11 mouse cellular contexts compared by ENCODE assay signal in genomic region chr3:143743649-143744048, GRCm38 (mm10).
DNase-seq lines count a peak whose midpoint lies in the region; ATAC-seq and TF ChIP-seq lines count a peak whose summit lies in the region.
"Had no signal": no experiment of that assay in that cellular context is flagged by ENCODE, and none has a peak within 500 bp of the region (broad histone marks: within the 10 kb centered on the region; RNA-seq: fewer than 3 reads in every experiment).

No protein-coding gene starts in this region.

- no peaks in the 10 kb centered on the region for H3K36me3 ChIP-seq in forebrain, embryonic 14.5 days (ENCODE audit: control insufficient read depth, insufficient read depth, low read length)
- no peaks in the 10 kb centered on the region for H3K36me3 ChIP-seq in forebrain, embryonic 15.5 days
- H3K36me3 ChIP-seq in limb, embryonic 12.5 days = no peaks in the 10 kb centered on the region
- no peaks in the 10 kb centered on the region for H3K36me3 ChIP-seq in midbrain, embryonic 13.5 days
- H3K36me3 ChIP-seq: heart, embryonic 12.5 days; midbrain, embryonic 15.5 days; neural tube, embryonic 15.5 days had no signal

- WGBS in forebrain, embryonic 14.5 days = 67% methylated on average over 7 of the region's 7 CpGs
- 53% methylated on average over 7 of the region's 7 CpGs for WGBS in forebrain, embryonic 15.5 days
- 61% methylated on average over 7 of the region's 7 CpGs for WGBS in limb, embryonic 12.5 days
- WGBS in midbrain, embryonic 13.5 days = 74% methylated on average over 7 of the region's 7 CpGs

- POLR2A ChIA-PET in Patski (lab: Charles Lee) = interaction anchor here (1.7 kb wide), 1 partner anchor 461 kb away, joined by 6 read pairs; the partner anchor contains the start of gene Lmo4

- H3K27ac ChIP-seq in forebrain, embryonic 14.5 days (ENCODE audit: low read depth, low read length) = no peak overlapping the region
- no peak overlapping the region for H3K27ac ChIP-seq in forebrain, embryonic 15.5 days (replicated peaks)
- peak overlapping the region; percentile 51; the same call in 1 of the 2 replicates for H3K27ac ChIP-seq in layer of hippocampus, adult 2 months
- no peak overlapping the region for H3K27ac ChIP-seq in limb, embryonic 12.5 days
- H3K27ac ChIP-seq in midbrain, embryonic 13.5 days = no peak overlapping the region
- H3K27ac ChIP-seq: midbrain, embryonic 15.5 days; neural tube, embryonic 15.5 days had no signal

- H3K4me1 ChIP-seq in forebrain, embryonic 14.5 days (ENCODE audit: control insufficient read depth, insufficient read depth, low read length) = no peaks in the 10 kb centered on the region
- H3K4me1 ChIP-seq in forebrain, embryonic 15.5 days = no peaks in the 10 kb centered on the region
- peaks cover 11% of the 10 kb centered on the region for H3K4me1 ChIP-seq in limb, embryonic 12.5 days (replicated peaks)
- H3K4me1 ChIP-seq in midbrain, embryonic 13.5 days (replicated peaks) = no peaks in the 10 kb centered on the region
- H3K4me1 ChIP-seq: heart, embryonic 12.5 days; midbrain, embryonic 15.5 days; neural tube, embryonic 15.5 days had no signal

- in situ Hi-C loops in Patski (cut with MboI; ENCODE audit: low pct_unique_long_range_greater_than_20kb) = loop anchor here (10.0 kb wide), 1 partner anchor 641 kb away; no protein-coding TSS in a partner anchor

- DNase-seq in forebrain, embryonic 14.5 days (ENCODE audit: low spot score) = peak; percentile 19
- DNase-seq in layer of hippocampus, adult 2 months (ENCODE audit: low spot score in 2 of 2) = peak; percentile 18 to 30
- DNase-seq in layer of hippocampus, postnatal 25 days (ENCODE audit: extremely low spot score in 1 of 2, low spot score in 1 of 2) = no peak
- DNase-seq in Patski (ENCODE audit: low read depth, low spot score) = no peak
- no peak for DNase-seq in yolk sac, embryonic 10.5 days (ENCODE audit: low spot score)

- no peak overlapping the region for H3K9ac ChIP-seq in forebrain, embryonic 14.5 days (ENCODE audit: low read length)
- H3K9ac ChIP-seq in forebrain, embryonic 15.5 days (replicated peaks) = no peak overlapping the region
- H3K9ac ChIP-seq in limb, embryonic 12.5 days (replicated peaks) = no peak overlapping the region
- no peak overlapping the region for H3K9ac ChIP-seq in midbrain, embryonic 13.5 days (replicated peaks)
- H3K9ac ChIP-seq: heart, embryonic 12.5 days; midbrain, embryonic 15.5 days; neural tube, embryonic 15.5 days had no signal

- CTCF ChIA-PET in Patski (lab: Charles Lee) = interaction anchor here (0.8 to 2.8 kb wide), 9 partner anchors 9 to 454 kb away, joined by 3 to 12 read pairs (median 3); no protein-coding TSS in a partner anchor

- no peak for TF ChIP-seq CTCF in layer of hippocampus, adult 2 months (conservative IDR thresholded peaks at IDR 0.05)
- TF ChIP-seq CTCF in Patski (IDR thresholded peaks at IDR 0.05) = no peak

- H3K4me3 ChIP-seq in forebrain, embryonic 14.5 days (ENCODE audit: low read depth, low read length) = no peak overlapping the region
- H3K4me3 ChIP-seq in forebrain, embryonic 15.5 days = no peak overlapping the region
- peak overlapping the region; percentile 39 for H3K4me3 ChIP-seq in layer of hippocampus, adult 2 months
- H3K4me3 ChIP-seq in limb, embryonic 12.5 days (replicated peaks) = no peak overlapping the region
- no peak overlapping the region for H3K4me3 ChIP-seq in midbrain, embryonic 13.5 days (replicated peaks)
- H3K4me3 ChIP-seq: heart, embryonic 12.5 days; midbrain, embryonic 15.5 days; neural tube, embryonic 15.5 days had no signal

- H3K27me3 ChIP-seq in forebrain, embryonic 14.5 days (replicated peaks; ENCODE audit: control insufficient read depth, insufficient read depth, low read length) = no peaks in the 10 kb centered on the region
- H3K27me3 ChIP-seq in forebrain, embryonic 15.5 days = no peaks in the 10 kb centered on the region
- no peaks in the 10 kb centered on the region for H3K27me3 ChIP-seq in Patski
- H3K27me3 ChIP-seq in limb, embryonic 12.5 days = no peaks in the 10 kb centered on the region
- H3K27me3 ChIP-seq in midbrain, embryonic 13.5 days = no peaks in the 10 kb centered on the region
- H3K27me3 ChIP-seq: heart, embryonic 12.5 days; midbrain, embryonic 15.5 days; neural tube, embryonic 15.5 days had no signal

- H3K9me3 ChIP-seq in forebrain, embryonic 14.5 days (replicated peaks; ENCODE audit: control insufficient read depth, low read length) = no peaks in the 10 kb centered on the region
- H3K9me3 ChIP-seq in forebrain, embryonic 15.5 days = no peaks in the 10 kb centered on the region
- no peaks in the 10 kb centered on the region for H3K9me3 ChIP-seq in limb, embryonic 12.5 days
- H3K9me3 ChIP-seq in midbrain, embryonic 13.5 days = no peaks in the 10 kb centered on the region
- H3K9me3 ChIP-seq: heart, embryonic 12.5 days; midbrain, embryonic 15.5 days; neural tube, embryonic 15.5 days had no signal

- no peak overlapping the region for H3K4me2 ChIP-seq in forebrain, embryonic 14.5 days (ENCODE audit: low read length)
- H3K4me2 ChIP-seq in forebrain, embryonic 15.5 days (replicated peaks) = no peak overlapping the region
- peak overlapping the region; percentile 29 for H3K4me2 ChIP-seq in limb, embryonic 12.5 days
- no peak overlapping the region for H3K4me2 ChIP-seq in midbrain, embryonic 13.5 days (replicated peaks)
- H3K4me2 ChIP-seq: heart, embryonic 12.5 days; midbrain, embryonic 15.5 days; neural tube, embryonic 15.5 days had no signal

- no peak; the same call in 1 of the 2 replicates for ATAC-seq in forebrain, embryonic 14.5 days
- ATAC-seq in forebrain, embryonic 15.5 days (replicated peaks) = no peak
- peak; percentile 23 for ATAC-seq in Patski
- no peak for ATAC-seq in limb, embryonic 12.5 days (ENCODE audit: insufficient number of reproducible peaks, insufficient read depth, low FRiP score, low TSS enrichment, low read depth)
- no peak for ATAC-seq in midbrain, embryonic 13.5 days
- ATAC-seq: midbrain, embryonic 15.5 days had no signal

Comparison
In these comparisons a context has a peak if more than half of its experiments do, and no peak if none do; other contexts are left out.
1. DNase-seq: peak in forebrain, embryonic 14.5 days (single experiment) and layer of hippocampus, adult 2 months (2 of 2); none in layer of hippocampus, postnatal 25 days (0 of 2), Patski (single experiment) and yolk sac, embryonic 10.5 days (single experiment).